Mouse (Mus musculus) embryonic facial prominence, embryonic 13.5 days (tissue): ENCODE results near the gene Ccdc7a. TPM values are rescaled to one million over a fixed set of nuclear protein-coding genes. Genes with fewer than 3 reads are reported as not detected.

Experiments
- ATAC-seq: fragments of 200-750 bp; cut with Nextera tagmentation; 2 replicates; pipeline ENCODE4 v1.8.0; 2017; ENCODE audit warnings: low read depth; ENCODE audit not compliant: insufficient number of reproducible peaks, insufficient read depth, low FRiP score, low TSS enrichment
- H3K27ac ChIP-seq: fragments of 300-500 bp; sonication (generic); 2 replicates; pipeline ENCODE4 v1.5.1; 2015; ENCODE audit warnings: moderate library complexity, mild to moderate bottlenecking, inconsistent platforms
- H3K27me3 ChIP-seq: fragments of 300-500 bp; sonication (generic); 2 replicates; pipeline ENCODE4 v1.6.1; 2015; ENCODE audit warnings: mild to moderate bottlenecking, inconsistent platforms
- H3K36me3 ChIP-seq: fragments of 300-500 bp; sonication (generic); 2 replicates; pipeline ENCODE4 v1.6.1; 2015; ENCODE audit warnings: mild to moderate bottlenecking, inconsistent platforms
- H3K4me1 ChIP-seq: fragments of 300-500 bp; sonication (generic); 2 replicates; pipeline ENCODE4 v1.6.1; 2015; ENCODE audit warnings: inconsistent platforms
- H3K4me2 ChIP-seq: fragments of 300-500 bp; sonication (generic); 2 replicates; pipeline ENCODE4 v1.6.1; 2015; ENCODE audit warnings: moderate library complexity, mild to moderate bottlenecking, inconsistent platforms
- H3K4me3 ChIP-seq: fragments of 300-500 bp; sonication (generic); 2 replicates; pipeline ENCODE4 v1.5.1; 2015; ENCODE audit warnings: mild to moderate bottlenecking, inconsistent platforms
- H3K9ac ChIP-seq: fragments of 300-500 bp; sonication (generic); 2 replicates; pipeline ENCODE4 v1.6.1; 2015; ENCODE audit warnings: mild to moderate bottlenecking, inconsistent platforms
- H3K9me3 ChIP-seq: fragments of 300-500 bp; sonication (generic); 2 replicates; pipeline ENCODE4 v1.6.1; 2016; ENCODE audit warnings: inconsistent platforms
- WGBS: fragments of 180-500 bp; shearing (Covaris S2); methylation state at CpG from one replicate; pipeline ENCODE4 v1.1.7; 2015; ENCODE audit warnings: mixed read lengths; 5-methylcytosine and 5-hydroxymethylcytosine counted together
- polyA plus RNA-seq: library from polyadenylated mRNA; unstranded; fragments of >200 nt; fragmentation: Nextera tagmentation; extraction: Ambion mirVana; gene quantifications from 2 replicates; pipeline ENCODE4 v1.2.1, GENCODE M21; 2015

The Ccdc7a gene
- polyA plus RNA-seq, 1 experiment from 2014 or later, result not detected

DNA sequence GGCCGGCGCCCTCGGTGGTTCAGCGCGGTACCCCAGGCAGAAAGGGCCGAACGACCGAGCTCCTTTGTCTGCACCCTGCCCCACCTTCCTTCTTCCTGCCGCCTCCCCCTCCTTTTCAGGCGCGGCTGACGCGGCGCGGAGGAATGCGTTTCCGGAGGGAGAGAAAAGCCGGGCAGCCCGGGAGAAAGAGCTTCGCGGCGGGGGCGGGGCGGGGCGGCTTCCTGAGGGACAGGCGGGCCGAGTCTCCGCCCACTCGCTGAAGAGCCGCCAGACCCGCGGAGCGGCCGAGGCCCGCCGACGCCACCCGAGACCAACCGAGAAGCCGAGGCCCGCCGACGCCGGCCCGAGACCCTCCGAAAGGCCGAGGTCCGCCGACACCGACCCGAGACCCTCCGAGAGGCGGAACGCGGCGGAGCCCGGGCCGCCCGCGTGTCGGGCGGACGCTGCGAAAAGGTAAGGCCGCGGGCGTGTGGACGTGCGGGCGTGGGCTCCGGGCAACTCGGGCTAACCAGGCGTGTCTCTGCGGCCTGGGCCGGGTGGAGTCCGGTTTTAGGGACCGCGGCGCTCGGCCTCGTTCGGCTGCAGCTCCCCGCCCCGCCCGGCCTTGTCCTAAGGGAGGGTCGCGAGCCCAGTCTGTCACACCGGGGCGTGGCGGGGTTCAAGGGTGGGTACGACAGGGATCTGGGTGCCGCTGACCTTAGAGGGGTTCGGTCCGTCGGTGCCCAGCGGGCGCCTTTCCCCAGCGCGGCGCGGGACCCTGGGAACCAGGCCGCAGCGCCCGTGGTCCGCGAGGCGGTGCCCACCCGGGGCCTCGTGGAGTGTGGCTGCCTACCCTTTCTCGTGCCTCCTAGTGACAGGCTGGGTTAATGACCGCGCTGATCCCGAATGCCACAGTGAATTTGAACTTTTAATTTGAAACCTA lies 379.5 kb downstream of the Ccdc7a start, which contains the start of gene Itgb1:
TSS of gene Itgb1 (plus strand) at position 148 of the 922 bp plus-strand sequence.
- peak within 1 kb of the TSS; percentile 99 for H3K9ac ChIP-seq
- no peaks in the 10 kb centered on the region for H3K36me3 ChIP-seq
- H3K9me3 ChIP-seq, result no peaks in the 10 kb centered on the region
- peak within 1 kb of the TSS; percentile 71 for H3K4me2 ChIP-seq
- no peaks in the 10 kb centered on the region for H3K27me3 ChIP-seq
- ATAC-seq, result peak; percentile 94
- H3K4me1 ChIP-seq, result peaks cover 24% of the 10 kb centered on the region
- peak within 1 kb of the TSS; percentile 98 for H3K27ac ChIP-seq
- under 1% methylated on average over 106 of the region's 113 CpGs for WGBS
- H3K4me3 ChIP-seq, result peak within 1 kb of the TSS; percentile 82

DNA sequence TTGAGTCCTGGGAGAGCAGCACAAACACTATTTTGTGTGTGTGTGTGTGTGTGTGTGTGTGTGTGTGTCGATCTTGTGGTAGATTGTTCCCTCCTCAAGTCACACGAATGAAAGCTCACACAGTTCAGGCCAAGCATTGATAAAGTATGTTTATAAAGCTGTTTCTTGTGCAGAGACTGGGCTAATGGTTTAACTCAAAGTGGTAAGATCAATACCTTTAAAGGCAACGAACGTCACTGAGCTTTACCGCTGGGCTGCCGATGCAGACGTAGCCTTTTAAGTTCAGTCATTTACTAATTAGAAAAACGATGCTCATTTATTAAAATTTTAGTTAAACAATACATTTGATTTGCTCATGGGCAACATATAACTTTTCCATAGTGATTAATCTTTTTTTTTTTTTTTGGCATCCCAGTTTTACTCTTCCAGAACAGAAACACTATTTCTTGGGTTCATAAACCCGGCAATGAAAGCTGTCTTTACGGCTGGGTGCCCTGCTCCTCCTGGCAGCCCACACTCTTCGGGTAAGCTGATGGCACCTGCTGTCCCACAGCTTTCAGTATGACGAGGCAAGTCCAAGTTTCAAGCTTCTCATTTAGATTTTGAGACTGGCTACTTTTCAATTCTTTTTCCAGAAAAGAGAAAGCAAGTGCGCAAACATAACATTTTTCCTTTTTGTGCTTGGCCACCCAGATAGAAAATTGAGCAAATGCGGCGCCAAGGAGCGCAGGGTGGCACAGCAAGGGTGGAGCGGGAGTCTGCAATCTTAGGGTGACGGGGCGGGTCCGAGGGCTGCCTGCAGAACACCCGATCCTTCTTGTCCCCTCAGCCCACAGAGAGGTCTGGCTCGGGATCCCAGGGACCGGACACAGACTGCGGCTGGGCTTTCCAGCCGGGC lies 380.5 kb downstream of the Ccdc7a start:
- ATAC-seq, result peak; percentile 78
- Histone ChIP-seq H3K9ac (peak overlapping the region; percentile 99), H3K4me2 (peak overlapping the region; percentile 71), H3K9me3 (no peaks in the 10 kb centered on the region), H3K27ac (peak overlapping the region; percentile 98), H3K36me3 (no peaks in the 10 kb centered on the region), H3K4me3 (peak overlapping the region; percentile 82), H3K27me3 (no peaks in the 10 kb centered on the region), H3K4me1 (peaks cover 15% of the 10 kb centered on the region)
- 9% methylated on average over 25 of the region's 25 CpGs for WGBS

Other genes with a start within 250 kb of the Ccdc7a start
- gene Ccdc7b, start 1.6 kb upstream of the Ccdc7a start, polyA plus RNA-seq, result not detected in 2 replicates
- gene Gm10999, start 66.1 kb upstream of the Ccdc7a start, polyA plus RNA-seq, result not detected in 2 replicates
- gene 2610044O15Rik8, start 168.9 kb upstream of the Ccdc7a start, polyA plus RNA-seq, result 28.4 and 31.6 TPM in 2 replicates